Mouse (Mus musculus) T-helper 2 cell (primary cell): ENCODE measurements around the gene Plxna1.

Experiments
- in situ Hi-C: fragments of 300-600 bp; cut with MboI, MseI; formaldehyde crosslinking; loops from one replicate; pipeline ENCODE4 v1.15.1; 2025; ENCODE audit warnings: high pct_unique_total_duplicates

Gene Plxna1

GRCm38 (mm10) chr6:89285561-89286285, 76.7 kb downstream of the Plxna1 start:
- in situ Hi-C loops: loop anchor here (5.0 to 10.0 kb wide), 2 partner anchors 87 to 1369 kb away; no protein-coding TSS in a partner anchor

DNA sequence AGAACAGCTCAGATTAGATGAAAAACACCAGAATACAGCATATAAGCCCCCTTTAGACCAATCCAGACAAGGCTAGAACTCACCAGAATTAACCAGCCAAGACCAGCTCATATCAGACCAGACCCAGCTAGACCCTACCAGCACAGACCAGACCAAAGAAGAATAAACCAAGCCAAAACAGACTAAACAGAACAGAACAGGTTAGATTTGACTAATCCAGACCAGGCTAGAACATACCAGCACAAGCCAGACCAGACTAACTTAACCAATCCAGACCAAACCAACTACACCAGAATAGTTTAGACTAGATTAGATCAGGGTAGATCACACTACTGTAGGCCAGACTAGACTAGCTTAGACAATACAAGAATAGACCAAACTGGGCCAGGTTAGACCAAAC, 77.3 kb downstream of the Plxna1 start:
- in situ Hi-C loops: loop anchor here (5.0 to 10.0 kb wide), 2 partner anchors 87 to 1370 kb away; no protein-coding TSS in a partner anchor

- in situ Hi-C loops: loop anchor here (10.0 kb wide), 1 partner anchor 1372 kb away; no protein-coding TSS in a partner anchor
Observed at GRCm38 (mm10) chr6:89283095-89283494, 79.3 kb downstream of the Plxna1 start.

DNA sequence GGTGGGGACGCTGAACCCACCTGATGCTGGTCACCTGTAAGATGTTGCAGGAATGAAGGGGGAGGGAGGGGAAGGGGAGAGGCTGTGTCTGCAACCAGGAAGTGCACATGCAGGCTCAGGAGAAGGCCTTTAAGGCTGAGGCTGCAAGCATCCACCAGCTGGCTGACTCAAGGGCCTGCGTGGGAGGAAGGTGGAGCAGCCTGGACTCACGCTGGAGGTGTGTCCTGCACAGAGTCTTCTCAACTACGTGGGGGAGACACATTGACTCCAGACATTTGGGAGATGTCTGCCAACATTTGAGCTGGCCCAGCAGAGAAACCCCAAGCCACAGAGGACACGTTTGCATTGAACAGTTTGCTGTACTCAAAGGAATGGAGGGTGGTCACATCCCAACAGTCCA, 79.8 kb downstream of the Plxna1 start:
- in situ Hi-C loops: loop anchor here (10.0 kb wide), 1 partner anchor 1372 kb away; no protein-coding TSS in a partner anchor

- in situ Hi-C loops: loop anchor here (10.0 kb wide), 1 partner anchor 1373 kb away; no protein-coding TSS in a partner anchor
Observed at GRCm38 (mm10) chr6:89281492-89282332, 80.7 kb downstream of the Plxna1 start.

DNA sequence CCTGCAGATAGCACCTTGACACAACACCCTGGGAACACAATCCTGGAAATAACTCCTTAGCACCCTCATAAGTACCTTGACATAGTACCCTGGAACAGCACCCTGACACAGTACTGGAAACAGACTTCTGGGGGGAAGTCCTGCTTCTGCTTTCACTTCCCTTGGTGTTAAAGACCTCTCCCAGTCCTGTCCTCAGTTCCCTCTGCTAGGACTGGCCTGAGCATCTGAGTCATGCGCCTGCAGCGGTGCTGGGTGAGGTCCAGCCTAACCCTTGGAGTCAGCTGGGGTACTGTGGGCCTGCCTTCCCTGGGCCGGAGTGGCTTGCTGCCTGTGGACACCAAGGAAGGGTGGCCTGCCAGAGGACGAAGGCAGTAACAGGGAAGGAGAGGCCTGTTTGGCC, 81.9 kb downstream of the Plxna1 start:
- in situ Hi-C loops: loop anchor here (10.0 kb wide), 1 partner anchor 1374 kb away; no protein-coding TSS in a partner anchor

GRCm38 (mm10) chr6:89271731-89272475, 90.5 kb downstream of the Plxna1 start:
- in situ Hi-C loops: loop anchor here (10.0 kb wide), 1 partner anchor 337 kb away; no protein-coding TSS in a partner anchor

DNA sequence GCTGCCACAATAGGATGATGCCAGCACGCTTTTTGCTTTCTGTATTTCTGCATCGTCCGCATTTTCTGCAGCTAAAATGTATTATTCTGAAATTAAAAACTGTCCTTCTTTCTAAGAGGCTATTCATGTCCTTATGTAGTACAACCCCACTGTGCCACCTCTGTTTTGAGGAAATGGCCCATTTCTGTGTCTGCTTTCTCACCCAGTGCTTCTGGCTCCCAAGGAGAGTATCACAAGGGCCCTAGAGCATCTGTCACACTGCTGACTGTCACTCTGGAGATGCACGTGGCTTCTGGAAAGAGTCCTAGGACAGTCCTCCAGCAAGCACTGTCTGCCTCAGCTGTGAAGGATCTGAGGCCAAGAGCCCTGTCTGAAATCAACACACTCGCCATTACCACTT, 95.2 kb downstream of the Plxna1 start:
- in situ Hi-C loops: no loop called here
